Mouse (Mus musculus) lung, adult 18-20 months (tissue): ENCODE data around the gene Aaas.
A peak's percentile ranks its signal among the peaks of the same experiment; 100 is the strongest.
"Not testable (repeated sequence)": the region's sequence is repeated elsewhere in the genome, so short reads cannot be mapped to it uniquely, and the experiment has no call there.

Source experiments
- DNase-seq, 2 experiments: peaks; one replicate each; pipeline ENCODE4 v3.0.0; 2022; ENCODE audit warnings: mixed read lengths in 2 of 2

Aaas gene

DNA sequence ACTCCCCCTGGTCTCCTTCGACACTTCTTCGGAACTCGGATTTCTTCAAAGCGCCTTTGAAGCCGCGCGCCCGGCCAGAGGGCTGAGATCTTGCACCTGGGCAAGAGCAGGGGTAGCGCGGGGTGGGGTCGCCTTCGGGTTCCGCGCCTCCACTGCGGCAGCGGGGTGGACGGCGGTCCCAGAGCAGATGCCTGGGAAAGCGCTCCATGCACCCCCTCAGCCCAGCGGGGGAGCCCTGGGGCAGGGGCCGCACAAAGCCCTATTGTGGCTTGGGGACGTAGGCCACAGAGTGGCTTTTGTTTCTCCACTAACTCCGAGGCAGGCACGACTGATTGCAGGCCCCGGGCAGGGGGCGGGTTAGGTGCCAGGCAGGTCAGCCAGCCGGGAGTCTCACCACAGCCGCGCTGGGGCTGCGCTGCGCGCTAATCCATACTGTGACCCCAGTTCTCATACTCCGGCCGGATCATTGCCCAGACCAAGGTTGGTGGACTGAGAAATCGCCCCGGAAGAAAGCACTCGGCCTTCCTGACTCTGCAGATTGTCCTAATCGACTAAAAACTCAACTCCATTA is 5.4 kb upstream of the Aaas start:
- no peak for DNase-seq

DNA sequence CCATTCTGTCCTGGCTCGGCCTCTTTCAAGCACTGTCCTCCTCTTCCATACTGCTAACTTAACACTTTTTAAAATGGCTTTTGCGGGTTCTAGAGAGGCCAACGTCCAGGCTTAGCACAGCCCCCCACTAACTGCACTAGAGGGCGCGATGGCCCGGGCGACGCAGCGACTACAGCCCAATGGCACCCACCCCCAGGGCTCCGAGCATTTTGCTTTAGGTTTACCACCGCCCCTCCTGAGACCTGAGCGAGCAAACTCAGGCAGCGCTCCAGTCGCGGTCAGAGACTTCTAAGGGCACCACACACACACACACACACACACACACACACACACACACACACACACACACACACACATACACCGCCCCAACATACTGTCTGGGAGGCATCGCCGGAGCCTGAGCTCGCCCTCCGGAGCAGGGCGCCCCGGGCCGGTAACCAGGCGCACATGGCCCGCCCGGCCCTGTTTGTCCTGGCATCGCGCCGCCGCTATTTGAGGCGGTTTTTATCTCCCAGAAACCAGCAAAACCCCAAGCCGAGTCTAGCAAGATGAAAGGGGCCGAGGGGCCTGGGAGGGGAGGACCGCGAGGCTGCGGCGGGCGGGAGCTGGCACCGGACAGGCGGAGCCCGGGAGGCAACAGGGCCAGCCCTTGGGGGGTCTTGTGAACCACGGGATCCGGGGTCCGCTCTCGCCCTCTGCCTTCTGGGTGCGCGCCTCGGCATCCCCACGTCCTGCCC is 4.7 kb upstream of the Aaas start:
- DNase-seq: peak in 1 of 2 experiments; percentile 10

DNA sequence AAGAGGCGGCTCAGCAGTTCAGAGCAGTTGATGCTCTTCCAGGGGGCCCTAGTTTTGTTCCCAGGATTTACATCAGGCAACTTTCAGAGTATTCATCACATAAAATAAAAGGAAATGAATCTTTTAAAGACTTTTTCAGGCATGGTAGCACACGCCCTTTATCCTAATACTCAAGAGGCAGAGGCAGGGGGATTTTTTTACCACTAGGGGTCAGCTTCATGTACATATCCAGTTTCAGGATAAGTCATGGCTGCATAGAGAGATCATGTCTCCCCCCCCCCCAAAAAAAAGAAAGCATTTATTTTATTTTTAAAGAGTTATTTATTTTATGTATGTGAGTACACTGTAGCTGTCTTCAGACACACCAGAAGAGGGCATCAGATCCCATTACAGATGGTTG is 3.4 kb upstream of the Aaas start:
- DNase-seq: no peak

DNA sequence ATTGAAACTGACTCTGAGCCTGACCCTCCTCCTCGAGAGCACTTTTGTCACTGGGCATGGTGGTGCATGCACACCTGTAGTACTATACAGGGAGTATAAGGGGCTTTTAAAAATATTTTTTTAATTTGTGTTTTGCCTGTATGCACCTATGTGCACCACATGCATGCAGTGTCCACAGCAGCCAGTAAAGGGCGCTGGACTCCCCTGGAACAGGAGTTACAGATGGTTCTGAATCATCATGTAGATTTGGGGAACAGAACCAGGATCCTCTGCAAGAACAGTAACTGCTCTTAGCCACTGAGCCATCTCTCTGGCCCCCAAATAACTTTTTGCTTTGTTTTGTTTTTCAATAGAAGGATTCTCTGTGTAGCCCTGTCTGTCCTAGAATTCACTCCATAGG is 1.6 kb upstream of the Aaas start:
- DNase-seq: no peak

DNA sequence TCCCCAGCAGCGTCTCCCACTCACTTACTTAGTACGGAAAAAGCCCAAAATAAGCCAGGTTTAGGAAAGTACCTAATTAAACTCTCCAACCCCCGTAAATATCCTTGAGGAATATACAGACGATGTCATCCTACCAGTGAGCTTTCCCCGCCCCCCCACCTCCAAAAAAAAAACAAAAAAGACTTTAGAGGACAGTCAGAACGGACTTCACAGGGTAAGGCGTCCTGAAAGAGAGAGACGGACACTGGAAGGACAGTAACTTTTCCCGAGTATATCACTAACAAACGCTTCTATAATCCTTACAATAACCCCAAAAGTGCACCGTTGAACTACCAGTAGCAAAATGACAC is 346 bp upstream of the Aaas start:
- no peak for DNase-seq

DNA sequence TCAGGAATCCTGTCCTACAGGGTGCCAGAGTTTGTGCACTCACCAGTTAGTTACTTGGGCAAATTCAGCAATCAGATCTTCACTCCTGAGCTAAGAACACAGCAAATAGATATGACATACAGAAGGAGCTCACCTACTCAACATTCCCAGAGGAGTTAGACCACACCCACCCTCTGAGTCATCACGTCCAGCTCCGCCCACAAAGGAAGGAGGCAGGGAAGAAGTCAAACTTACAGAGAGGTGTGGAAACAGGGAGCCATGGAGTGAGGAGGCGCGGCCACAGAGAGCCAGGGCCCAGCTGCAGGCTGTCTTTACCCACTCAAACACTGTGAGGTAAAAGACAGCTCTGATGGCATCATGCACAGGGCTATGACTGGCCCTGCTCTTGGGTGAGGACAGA is 4.1 kb downstream of the Aaas start:
- peak in 1 of 2 experiments; percentile 23 for DNase-seq

DNA sequence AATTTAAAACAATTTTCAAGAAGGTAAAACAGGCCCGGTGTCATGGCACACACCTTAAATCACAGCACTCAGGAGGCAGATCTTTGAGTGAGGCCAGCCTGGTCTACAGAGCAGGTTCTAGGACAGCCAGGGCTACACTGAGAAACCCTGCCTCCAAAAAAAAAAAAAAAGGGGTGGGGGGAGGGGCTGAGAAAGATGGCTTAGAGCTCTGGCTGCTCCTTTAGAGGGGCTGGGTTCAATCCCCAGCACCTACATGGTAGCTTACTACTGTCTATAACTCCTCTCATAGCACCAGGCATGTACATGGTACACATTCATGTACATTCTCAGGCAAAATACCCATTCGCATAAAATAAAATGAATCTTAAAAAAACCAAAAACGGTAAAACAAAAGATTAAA is 6.1 kb downstream of the Aaas start:
- no peak for DNase-seq

DNA sequence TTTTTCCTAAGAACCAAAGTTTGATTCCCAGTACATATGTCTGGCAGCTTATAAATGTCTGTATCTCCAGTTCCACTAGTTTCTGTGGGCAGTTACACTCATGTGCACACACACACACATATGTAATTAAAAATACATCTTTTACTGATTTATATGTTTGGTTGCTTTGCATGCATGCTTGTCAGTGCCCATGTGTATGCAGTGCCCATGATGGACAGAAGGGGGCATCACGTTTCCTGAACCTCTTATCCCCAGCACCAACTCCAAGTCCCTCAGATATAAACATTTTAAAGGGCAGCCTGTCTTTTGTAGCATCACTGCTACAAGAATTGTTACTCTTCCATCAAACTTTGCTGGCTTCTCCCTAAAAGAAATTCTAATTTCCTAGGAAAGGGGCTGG is 9.0 kb downstream of the Aaas start:
- DNase-seq: peak; percentile 41 to 57

DNA sequence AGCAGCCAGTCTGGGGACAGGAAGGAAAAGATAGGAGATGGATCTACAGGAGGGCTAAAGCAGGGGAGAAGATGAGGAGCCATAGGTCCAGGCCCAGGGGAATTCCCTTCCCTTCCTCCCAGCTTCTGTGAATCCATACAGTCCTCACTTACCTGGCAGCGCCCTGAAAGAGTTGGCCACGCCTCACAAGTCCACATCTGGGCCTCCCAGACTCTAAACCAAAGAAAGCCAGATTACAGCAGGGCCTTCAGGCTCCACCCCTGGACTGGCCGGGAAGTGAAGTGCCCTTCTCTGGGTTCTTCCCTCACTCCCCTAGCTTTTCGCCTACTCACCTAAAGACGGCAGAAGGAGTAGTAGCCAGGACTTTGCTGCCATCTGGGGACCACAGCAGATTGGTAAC is 11.0 kb downstream of the Aaas start:
- no peak for DNase-seq

DNA sequence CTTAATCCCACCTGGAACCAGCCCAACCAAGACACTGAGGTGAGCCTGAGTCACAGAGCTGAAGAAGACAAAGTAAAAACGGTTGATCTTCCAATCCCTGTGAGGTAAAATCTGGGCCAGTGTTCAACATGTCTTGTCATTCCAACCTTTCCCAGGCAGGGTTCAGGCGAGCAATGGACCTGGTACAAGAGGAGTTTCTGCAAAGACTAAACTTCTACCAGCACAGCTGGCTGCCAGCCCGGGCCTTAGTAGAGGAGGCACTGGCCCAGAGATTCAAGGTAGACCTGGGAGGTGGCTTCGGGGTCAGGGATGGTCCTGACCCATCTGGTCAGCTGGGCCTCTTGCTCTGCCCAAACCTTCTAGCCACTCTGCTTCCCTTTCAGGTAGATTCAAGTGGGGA is 13.6 kb downstream of the Aaas start:
- no peak for DNase-seq

DNA sequence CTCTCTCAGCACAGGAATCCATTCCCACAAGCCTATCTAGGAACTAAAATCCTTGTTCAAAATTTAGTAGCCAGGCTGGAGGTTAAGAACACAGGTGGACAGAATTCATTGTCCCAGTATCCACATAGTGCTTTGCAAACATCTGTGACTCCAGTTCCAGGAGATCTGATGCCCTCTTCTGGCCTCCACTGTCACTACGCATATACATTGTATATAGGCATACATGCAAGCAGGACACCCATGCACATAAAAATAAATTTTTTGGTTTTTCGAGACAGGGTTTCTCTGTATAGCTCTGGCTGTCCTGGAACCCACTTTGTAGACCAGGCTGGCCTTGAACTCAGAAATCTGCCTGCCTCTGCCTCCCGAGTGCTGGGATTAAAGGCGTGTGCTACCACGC is 14.6 kb downstream of the Aaas start:
- DNase-seq: not testable (repeated sequence)

DNA sequence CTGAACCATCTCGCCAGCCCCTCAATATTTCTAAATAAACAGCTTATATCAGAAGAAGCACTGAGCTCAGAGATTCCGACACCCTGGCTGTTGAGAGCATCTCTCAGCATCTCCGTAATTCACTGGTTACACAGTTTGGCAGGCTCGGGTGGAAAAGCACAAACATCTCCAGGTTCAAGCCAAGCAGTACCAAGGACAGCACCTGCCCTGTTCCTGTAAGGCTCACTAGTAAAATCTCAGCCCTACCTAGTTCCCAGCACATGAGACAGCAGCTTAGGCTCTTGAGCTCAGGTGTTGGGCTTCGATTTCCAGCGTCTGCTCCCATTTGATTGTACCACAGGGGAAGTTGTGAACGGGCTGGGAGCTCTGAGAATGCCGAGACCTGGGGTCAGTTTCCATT is 15.3 kb downstream of the Aaas start:
- no peak for DNase-seq

DNA sequence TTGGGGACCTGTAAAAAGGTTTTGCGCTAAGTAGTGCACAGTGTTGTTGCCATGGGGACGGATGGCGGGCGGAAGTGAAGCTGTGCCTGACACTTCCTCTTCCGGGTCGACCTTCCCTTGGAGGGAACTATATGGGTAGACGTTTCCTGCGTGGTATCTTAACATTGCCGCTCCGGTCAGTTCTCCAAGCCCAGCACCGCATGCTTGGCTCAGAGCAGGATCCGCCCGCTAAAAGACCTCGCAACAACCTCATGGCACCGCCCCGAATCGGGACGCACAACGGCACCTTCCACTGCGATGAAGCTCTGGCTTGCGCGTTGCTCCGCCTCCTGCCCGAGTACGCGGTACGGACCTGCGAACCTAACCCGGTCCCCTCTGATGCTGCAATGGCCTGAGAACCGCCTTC is 19.0 kb downstream of the Aaas start, which contains the start of gene Myg1:
Gene Myg1 (plus strand): TSS at position 100 of the 406 bp plus-strand sequence.
- peak; percentile 82 to 86 for DNase-seq

DNA sequence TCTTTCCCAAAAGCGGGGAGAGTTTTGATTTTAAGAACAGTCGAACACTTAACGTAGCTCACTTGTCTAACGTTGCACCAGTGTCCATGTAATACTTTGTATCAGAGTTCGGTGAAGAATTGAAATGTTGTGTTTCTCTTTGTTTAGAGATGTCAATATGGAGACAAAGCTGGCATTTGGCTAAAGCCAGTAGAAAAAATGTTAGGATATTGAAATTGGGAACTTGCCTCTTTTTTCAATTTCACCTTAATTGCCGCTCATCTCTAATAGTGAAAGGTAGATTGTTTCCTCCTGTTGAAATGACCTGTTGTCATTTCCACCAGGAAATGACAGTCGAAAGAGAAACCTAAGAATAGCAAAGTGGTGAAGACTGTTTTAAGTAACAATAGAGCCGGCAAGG is 23.7 kb downstream of the Aaas start:
- no peak for DNase-seq

DNA sequence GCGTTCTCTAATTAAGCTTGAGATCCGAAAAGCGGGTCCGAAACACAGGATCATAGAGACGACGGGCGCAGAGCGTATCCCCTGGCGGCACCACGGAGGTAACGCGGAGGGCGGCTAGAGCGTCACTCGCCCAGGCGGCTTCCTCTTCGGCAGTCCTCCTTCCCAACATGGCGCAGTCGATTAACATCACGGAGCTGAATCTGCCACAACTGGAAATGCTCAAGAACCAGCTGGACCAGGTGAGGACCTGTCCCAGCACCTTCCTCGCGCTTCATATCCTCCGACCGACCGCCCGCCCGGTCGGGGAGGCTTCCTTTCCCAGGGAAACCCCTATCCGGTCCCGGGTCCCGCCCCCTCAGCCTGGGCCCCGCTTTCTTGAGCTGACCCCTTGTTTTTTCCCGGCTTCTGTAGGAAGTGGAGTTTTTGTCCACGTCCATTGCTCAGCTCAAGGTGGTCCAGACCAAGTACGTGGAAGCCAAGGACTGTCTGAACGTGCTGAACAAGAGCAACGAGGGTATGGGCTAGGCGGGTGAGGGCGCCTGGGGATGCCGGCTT is 24.5 kb downstream of the Aaas start, which contains the start of gene Pfdn5:
Gene Pfdn5 (plus strand): TSS at position 95 of the 555 bp plus-strand sequence.
- peak; percentile 84 to 88 for DNase-seq

DNA sequence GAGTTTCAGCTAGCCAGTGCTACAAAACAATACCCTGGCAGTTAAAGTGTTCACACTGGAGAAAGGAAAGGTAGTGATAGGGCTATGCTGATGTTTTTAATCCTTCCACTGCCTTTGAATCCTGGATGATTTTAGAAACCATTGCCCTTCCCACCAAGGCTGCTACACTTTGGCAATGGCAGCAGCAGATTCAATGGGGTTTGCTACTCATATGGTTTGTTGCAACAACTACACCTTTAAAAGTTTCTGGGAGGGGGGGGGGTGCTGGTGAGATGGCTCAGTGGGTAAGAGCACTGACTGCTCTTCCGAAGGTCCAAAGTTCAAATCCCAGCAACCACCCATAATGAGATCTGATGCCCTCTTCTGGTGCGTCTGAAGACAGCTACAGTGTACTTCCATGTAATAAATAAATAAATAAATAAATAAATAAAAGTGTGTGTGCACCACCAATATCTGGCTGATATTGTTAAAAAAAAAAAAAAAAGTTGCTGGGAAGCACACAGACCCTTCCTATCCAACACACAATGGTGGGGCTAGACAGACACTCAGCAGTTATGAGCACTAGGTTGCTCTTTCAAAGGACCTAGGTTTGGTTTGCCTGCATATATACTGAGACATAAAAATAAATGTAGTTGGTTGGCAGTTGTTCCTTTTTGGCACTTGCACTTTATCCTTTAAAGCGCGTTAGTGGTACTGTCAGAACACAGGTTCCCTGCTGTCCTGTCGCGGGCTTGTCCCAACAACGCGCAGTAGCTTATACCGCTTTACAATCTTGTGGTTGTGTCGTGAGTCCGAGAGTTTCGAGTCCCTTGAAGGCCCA is 25.7 kb downstream of the Aaas start:
- no peak for DNase-seq

DNA sequence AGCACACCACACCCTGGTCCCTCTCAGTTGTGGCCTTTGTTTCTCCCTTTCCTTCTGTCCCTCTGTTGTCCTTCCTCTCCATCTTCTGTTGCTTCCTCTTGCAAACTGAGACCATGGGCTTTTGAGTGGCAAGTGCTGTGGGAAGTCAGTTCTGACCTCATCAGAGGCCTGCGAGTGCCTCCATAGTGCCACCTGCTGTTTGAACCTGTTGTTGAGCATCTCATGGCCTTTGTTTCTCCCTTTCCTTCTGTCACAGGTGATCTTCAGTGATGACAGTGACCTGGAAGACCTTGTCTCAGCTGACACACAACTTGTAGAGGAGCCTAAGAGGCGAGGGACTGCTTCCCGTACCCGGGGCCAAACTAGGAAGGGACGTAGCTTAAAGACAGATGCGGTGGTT is 34.3 kb downstream of the Aaas start:
- DNase-seq: peak; percentile 69 to 76

DNA sequence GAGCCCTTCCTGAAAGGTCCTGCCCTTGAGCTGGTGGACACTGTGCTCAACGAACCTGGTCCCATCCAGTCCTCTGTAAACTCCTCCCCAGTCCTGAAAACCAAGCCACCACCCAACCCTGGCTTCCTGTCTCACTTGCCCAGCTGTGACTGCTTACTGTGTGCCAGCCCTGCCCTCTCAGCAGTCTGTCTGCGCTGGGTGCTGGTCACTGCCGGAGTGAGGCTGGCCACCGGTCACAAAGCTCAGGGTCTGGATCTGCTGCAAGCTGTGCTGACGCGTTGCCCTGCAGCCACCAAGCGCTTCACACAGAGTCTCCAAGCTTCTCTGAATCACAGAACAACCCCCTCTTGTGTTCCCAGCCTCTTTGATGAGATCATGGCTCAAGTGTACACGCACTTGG is 35.3 kb downstream of the Aaas start:
- peak; percentile 28 to 39 for DNase-seq

DNA sequence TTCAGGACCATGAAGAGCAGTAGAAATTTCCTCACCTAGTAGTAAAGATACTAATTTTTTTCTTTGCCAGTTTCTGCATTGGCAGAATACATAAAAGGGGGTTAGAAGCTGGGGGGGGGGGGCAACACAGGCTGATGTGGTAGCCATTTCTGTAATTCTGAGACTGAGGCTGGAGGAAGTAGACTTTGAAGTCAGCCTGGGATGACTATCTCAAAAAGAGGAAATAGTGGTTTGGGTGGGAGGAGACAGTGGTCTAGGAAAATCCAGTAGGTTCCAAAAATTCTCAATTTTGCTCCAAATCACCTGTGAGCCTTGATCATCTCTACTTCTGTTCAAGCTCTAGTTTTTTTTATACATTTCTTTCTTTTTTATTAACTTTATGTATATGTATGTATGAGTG is 39.1 kb downstream of the Aaas start:
- no peak for DNase-seq

DNA sequence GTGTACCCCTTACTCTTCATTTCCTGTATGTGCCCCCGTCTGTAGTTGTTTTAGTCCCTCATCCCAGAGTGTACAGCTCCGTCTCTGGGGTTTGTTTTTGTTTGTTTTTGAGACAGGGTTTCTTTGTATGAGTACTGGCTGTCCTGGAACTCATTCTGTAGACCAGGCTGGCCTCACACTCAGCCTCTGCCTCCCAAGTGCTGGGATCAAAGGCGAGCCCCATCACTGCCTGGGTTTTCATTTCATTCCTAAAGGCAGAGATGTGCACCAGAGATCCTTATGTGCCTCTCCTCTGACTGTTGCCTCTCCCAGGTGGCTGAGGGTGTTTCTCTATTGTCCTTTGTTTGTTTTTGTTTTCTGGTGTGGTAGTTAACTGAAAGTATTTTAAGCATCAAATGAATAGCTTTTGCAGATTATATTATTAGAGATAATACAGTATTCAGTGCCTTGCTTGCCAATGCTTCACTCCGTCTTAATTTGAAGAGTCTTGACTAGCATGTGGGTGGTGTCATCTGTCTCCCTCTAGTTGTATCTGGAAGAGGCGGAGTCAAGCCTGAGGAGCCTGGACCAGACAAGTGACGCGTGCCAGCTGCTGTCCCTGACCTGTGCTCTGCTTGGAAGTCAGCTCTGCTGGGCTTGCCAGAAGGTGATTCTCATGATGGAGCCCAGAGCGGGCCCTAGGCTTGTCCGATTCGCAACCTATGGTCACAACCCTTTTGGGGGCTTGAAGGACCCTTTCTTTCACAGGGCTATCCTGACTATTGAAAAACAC is 40.3 kb downstream of the Aaas start:
- DNase-seq: peak; percentile 48 to 62

DNA sequence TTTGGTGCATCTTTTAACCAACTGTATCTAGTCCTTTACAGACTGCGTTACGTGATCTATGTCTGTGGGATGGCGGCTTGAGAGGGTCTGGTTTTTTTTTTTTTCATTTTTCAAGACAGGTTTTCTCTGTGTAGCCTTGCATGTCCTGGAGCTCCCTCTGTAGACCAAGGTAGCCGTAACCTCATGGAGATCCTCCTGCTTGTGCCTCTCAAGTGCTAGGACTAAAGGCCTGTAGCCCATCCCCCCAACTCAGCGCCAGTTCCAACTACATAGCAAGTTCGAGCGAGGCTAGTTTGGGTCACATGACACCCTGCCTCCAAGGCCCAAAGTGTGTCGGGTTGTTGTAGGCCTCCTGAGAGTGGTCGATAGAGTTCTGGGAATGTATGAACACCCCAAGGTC is 41.9 kb downstream of the Aaas start:
- DNase-seq: no peak

DNA sequence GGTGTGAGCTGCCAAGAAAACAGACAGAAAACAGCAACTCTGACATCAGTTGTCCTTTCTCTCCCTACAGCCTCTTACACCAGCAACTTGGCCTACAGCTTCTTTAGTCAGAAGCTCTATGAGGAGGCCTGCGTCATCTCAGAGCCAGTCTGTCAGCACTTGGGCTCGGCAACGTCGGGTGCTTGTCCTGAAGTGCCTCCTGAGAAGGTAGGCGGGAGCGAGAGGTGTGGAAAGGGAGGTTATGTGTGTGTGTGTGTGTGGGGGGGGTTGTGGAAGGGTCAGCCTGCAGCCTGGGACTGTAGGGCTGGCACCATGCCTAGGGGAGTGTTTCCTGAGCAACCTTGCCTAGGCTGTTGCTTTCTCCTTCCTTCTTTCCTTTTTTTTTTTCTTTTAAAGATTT is 48.0 kb downstream of the Aaas start:
- DNase-seq: peak; percentile 81 to 87
